Mouse (Mus musculus): Measurements from ENCODE around the gene L1td1. TPM values are rescaled to one million over a fixed set of nuclear protein-coding genes. Genes with fewer than 3 reads are reported as not detected.

Gene L1td1
- polyA plus RNA-seq, 2 experiments: 0.62 to 1.6 TPM

DNA sequence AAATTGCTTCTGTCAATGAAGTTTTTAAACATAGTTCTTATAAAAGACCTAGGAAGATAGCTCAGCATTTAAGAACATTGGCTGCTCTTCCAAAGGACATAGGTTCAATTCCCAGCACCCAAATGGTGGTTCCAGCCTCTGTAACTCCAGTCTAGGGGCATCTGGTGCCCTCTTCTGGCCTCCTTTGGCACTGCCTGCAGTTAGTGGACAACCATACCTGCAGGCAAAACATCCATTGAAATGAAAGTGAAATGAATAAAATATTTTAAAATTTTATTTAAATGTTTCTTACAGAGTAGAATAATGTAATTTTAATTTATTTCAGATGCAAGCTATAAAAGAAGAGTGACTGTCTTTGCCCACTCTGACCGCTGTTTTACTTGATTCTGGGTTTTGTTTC lies 36.5 kb upstream of the L1td1 start:
- Histone ChIP-seq H3K4me2 (replicated peaks; ENCODE audit: low read depth, low read length, severe bottlenecking) (no peak overlapping the region), H3K4me1 (ENCODE audit: control insufficient read depth, insufficient read depth, low read length) (no peaks in the 10 kb centered on the region), H3K9me3 (ENCODE audit: control insufficient read depth, low read length) (0 out of 2 replicates have a peak, but pooled peaks cover 7% of the 10 kb centered on the region), H3K4me3 (replicated peaks; ENCODE audit: low read length) (no peak overlapping the region), H3K9ac (ENCODE audit: low read depth, low read length, severe bottlenecking) (no peak overlapping the region), H3K27me3 (ENCODE audit: control insufficient read depth, insufficient read depth, low read length) (no peaks in the 10 kb centered on the region), H3K36me3 (ENCODE audit: control insufficient read depth, insufficient read depth, low read length) (peaks cover 15% of the 10 kb centered on the region; the same call in 1 of the 2 replicates), H3K27ac (replicated peaks; ENCODE audit: low read depth, low read length) (no peak overlapping the region)
- no peak for DNase-seq (ENCODE audit: low spot score)
- no peak for TF ChIP-seq POLR2A (IDR thresholded peaks at IDR 0.05; ENCODE audit: borderline replicate concordance, extremely low read depth, insufficient read depth, insufficient read length)
- no peak for ATAC-seq (ENCODE audit: low FRiP score, low read depth)
- 64% methylated on average over 1 of the region's 1 CpGs for WGBS

DNA sequence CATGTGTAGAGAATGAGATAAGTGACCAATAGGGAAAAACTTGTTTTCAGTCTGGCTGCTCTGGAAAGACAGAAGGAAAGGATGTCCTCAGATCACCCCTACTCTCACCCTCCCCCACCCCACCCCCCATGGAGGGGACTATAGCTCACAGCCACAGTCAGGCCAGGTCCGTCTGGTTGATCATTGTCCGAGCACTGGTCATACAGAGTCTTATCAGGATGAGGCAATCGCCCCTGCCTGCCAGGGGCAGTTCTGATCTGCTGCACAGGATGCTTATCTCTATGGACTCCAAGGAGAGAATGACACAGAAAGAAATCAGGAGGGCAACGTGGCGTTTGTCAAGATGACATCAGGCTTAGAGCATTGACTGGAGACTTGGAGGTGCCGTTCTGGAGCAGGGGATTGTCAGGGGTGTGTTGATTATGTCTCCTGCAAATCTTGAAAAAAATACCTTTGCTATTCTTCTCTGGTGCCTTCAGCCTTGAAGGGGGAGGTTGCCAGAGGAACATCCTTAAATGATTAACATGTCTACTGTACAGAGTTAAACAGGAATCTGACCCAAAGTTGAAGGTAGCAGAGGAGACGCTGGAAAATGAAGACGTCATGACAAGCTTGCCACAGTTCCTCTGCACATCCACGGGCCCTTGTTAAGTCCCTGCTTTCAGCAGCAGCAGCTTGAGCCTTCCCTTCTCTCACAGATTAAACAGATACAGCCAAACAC lies 32.9 kb upstream of the L1td1 start:
- Histone ChIP-seq H3K4me1 (ENCODE audit: control insufficient read depth, insufficient read depth, low read length) (no peaks in the 10 kb centered on the region), H3K27me3 (ENCODE audit: control insufficient read depth, insufficient read depth, low read length) (no peaks in the 10 kb centered on the region), H3K27ac (replicated peaks; ENCODE audit: low read depth, low read length) (no peak overlapping the region), H3K36me3 (ENCODE audit: control insufficient read depth, insufficient read depth, low read length) (peaks cover 9% of the 10 kb centered on the region; the same call in 1 of the 2 replicates), H3K9ac (ENCODE audit: low read depth, low read length, severe bottlenecking) (no peak overlapping the region), H3K9me3 (ENCODE audit: control insufficient read depth, low read length) (0 out of 2 replicates have a peak, but pooled peaks cover 7% of the 10 kb centered on the region), H3K4me2 (replicated peaks; ENCODE audit: low read depth, low read length, severe bottlenecking) (no peak overlapping the region), H3K4me3 (replicated peaks; ENCODE audit: low read length) (no peak overlapping the region)
- ATAC-seq (ENCODE audit: low FRiP score, low read depth) (no peak), DNase-seq (ENCODE audit: low spot score) (no peak)
- 64% methylated on average over 9 of the region's 9 CpGs for WGBS
- no peak for TF ChIP-seq POLR2A (IDR thresholded peaks at IDR 0.05; ENCODE audit: borderline replicate concordance, extremely low read depth, insufficient read depth, insufficient read length)

DNA sequence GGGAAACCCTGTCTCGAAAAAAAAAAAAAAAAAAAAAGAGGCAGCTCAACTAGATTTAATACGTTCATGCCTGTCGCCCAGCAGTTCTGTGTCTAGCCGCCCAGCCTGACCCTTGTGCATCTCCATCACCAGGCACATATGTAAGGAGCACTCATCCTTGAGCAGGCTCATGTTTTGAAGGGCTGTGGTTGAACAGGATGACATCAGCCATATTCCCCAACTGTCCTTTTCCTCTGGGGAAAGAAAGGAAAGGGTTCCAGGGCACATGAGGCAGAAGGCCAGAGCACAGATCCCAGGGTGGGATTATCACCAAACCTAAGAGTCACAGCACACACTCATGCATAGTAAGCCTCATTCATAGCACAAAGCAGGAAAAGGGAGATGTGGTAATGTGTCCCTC lies 28.6 kb upstream of the L1td1 start:
- Histone ChIP-seq H3K9me3 (ENCODE audit: control insufficient read depth, low read length) (no peaks in the 10 kb centered on the region), H3K9ac (ENCODE audit: low read depth, low read length, severe bottlenecking) (no peak overlapping the region), H3K4me1 (ENCODE audit: control insufficient read depth, insufficient read depth, low read length) (peaks cover 8% of the 10 kb centered on the region; the same call in 1 of the 2 replicates), H3K4me3 (replicated peaks; ENCODE audit: low read length) (no peak overlapping the region), H3K4me2 (replicated peaks; ENCODE audit: low read depth, low read length, severe bottlenecking) (no peak overlapping the region), H3K27ac (replicated peaks; ENCODE audit: low read depth, low read length) (no peak overlapping the region), H3K36me3 (ENCODE audit: control insufficient read depth, insufficient read depth, low read length) (no peaks in the 10 kb centered on the region), H3K27me3 (ENCODE audit: control insufficient read depth, insufficient read depth, low read length) (no peaks in the 10 kb centered on the region)
- no peak for ATAC-seq (ENCODE audit: low FRiP score, low read depth)
- no peak for TF ChIP-seq POLR2A (IDR thresholded peaks at IDR 0.05; ENCODE audit: borderline replicate concordance, extremely low read depth, insufficient read depth, insufficient read length)
- no peak for DNase-seq (ENCODE audit: low spot score)
- 85% methylated on average over 4 of the region's 4 CpGs for WGBS

DNA sequence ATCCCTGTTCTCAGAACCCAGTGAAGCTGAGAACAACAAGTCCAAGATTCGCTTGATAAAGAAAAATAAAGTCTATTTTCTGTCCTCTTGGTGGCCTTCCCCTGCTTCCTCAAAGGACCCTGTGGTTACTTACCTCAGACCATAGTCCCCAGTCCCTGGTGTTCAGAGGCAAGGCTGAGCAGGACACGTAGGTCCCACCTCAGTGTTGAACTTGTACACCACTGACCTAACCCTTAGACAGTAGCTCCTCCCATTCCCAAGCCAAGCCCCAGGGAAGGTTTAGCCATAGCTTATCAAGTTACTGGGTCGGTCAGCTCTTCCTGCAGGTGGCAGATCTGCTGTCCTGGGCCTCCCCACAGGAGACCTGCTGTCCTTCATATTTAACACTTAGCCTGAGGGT lies 27.6 kb upstream of the L1td1 start:
- no peaks in the 10 kb centered on the region for H3K36me3 ChIP-seq (ENCODE audit: control insufficient read depth, insufficient read depth, low read length)
- no peak overlapping the region for H3K27ac ChIP-seq (replicated peaks; ENCODE audit: low read depth, low read length)
- no peak overlapping the region for H3K9ac ChIP-seq (ENCODE audit: low read depth, low read length, severe bottlenecking)
- TF ChIP-seq POLR2A (IDR thresholded peaks at IDR 0.05; ENCODE audit: borderline replicate concordance, extremely low read depth, insufficient read depth, insufficient read length): no peak
- 50% methylated on average over 2 of the region's 3 CpGs for WGBS
- H3K4me1 ChIP-seq (ENCODE audit: control insufficient read depth, insufficient read depth, low read length): peaks cover 8% of the 10 kb centered on the region; the same call in 1 of the 2 replicates
- ATAC-seq (ENCODE audit: low FRiP score, low read depth) (no peak), DNase-seq (ENCODE audit: low spot score) (no peak)
- H3K4me2 ChIP-seq (replicated peaks; ENCODE audit: low read depth, low read length, severe bottlenecking): no peak overlapping the region
- H3K9me3 ChIP-seq (ENCODE audit: control insufficient read depth, low read length): no peaks in the 10 kb centered on the region
- H3K4me3 ChIP-seq (replicated peaks; ENCODE audit: low read length): no peak overlapping the region
- H3K27me3 ChIP-seq (ENCODE audit: control insufficient read depth, insufficient read depth, low read length): no peaks in the 10 kb centered on the region

DNA sequence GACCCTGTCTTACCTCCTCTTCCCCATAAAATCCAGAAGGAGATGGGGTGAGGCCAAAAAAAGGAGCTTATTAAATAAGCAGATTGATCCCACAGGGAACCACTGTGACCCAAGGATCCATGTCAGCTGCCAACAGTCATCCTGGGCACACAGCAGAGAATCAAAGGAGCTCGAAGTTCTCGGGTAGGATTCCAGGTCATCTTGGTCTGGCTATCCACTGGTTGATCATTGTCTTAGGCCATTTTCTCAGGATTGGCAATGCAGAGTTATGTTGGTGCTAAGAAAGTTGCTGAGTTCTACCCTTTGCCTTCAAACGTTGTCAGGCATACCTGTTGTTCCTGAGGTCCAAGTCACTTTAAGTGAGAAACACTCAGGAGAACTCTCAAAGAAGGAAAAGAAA lies 26.4 kb upstream of the L1td1 start:
- H3K27me3 ChIP-seq (ENCODE audit: control insufficient read depth, insufficient read depth, low read length): no peaks in the 10 kb centered on the region
- peaks cover 8% of the 10 kb centered on the region; the same call in 1 of the 2 replicates for H3K4me1 ChIP-seq (ENCODE audit: control insufficient read depth, insufficient read depth, low read length)
- no peaks in the 10 kb centered on the region for H3K9me3 ChIP-seq (ENCODE audit: control insufficient read depth, low read length)
- no peak for TF ChIP-seq POLR2A (IDR thresholded peaks at IDR 0.05; ENCODE audit: borderline replicate concordance, extremely low read depth, insufficient read depth, insufficient read length)
- no peaks in the 10 kb centered on the region for H3K36me3 ChIP-seq (ENCODE audit: control insufficient read depth, insufficient read depth, low read length)
- DNase-seq (ENCODE audit: low spot score) (no peak), ATAC-seq (ENCODE audit: low FRiP score, low read depth) (no peak)
- H3K27ac ChIP-seq (replicated peaks; ENCODE audit: low read depth, low read length): no peak overlapping the region
- no peak overlapping the region for H3K4me2 ChIP-seq (replicated peaks; ENCODE audit: low read depth, low read length, severe bottlenecking)
- H3K9ac ChIP-seq (ENCODE audit: low read depth, low read length, severe bottlenecking): no peak overlapping the region
- no peak overlapping the region for H3K4me3 ChIP-seq (replicated peaks; ENCODE audit: low read length)
- 93% methylated on average over 3 of the region's 3 CpGs for WGBS
